Mouse (Mus musculus): ENCODE results near the gene Tlr5. TPM values are rescaled to one million over a fixed set of nuclear protein-coding genes. Genes with fewer than 3 reads are reported as not detected.

The Tlr5 gene
- polyA plus RNA-seq (2014; fragmentation: Nextera tagmentation; extraction: Ambion mirVana): 2.5 and 2.9 TPM in 2 replicates

DNA sequence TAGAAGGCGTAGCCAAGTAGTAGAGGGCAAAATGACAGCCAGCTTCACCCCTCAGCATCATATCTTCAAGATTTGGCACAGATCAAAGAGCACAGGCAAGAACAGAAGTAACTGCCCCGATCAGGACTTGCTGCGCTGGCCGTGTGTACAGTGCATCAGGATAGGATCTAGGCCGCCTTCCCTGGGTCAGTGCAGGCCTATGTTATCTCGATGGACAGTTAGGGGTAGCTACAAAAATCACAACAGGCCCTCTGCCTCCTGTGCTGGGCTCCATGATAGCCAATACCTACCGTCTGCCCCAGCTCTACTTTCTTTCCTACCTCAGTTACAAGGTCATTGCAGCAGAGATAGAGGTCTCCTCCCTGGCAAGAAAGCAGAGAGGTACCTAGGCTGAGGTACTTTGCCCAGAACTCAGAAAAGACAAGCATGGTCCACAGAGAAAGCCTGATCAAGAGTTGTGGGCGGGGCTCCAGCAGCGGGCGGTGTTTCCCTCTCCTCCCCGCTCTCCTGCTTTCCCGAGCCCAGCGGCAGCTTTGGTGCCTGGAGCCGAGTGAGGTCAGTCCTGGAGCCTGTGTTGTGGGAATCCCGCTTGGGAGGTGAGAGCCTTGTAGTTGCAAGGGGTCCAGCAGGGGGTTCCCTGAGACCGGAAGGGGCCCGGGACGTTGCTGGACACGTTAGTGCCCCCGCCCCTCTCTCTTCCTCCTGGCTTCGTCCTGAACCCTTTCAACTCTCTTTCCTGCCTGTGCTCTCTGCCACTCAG is at the start of gene Tlr5:
Gene Tlr5 (plus strand): TSS at position 502 of the 760 bp plus-strand sequence.
- Histone ChIP-seq H3K4me2 (replicated peaks; ENCODE audit: low read depth, low read length) (peak within 1 kb of the TSS; percentile 76), H3K9me3 (ENCODE audit: control insufficient read depth, low read depth, low read length) (no peaks in the 10 kb centered on the region), H3K36me3 (ENCODE audit: control insufficient read depth, insufficient read depth, low read length) (no peaks in the 10 kb centered on the region), H3K4me3 (ENCODE audit: low read depth, low read length) (peak within 1 kb of the TSS; percentile 42), H3K27ac (ENCODE audit: low read length) (no peak within 1 kb of the TSS; the same call in 1 of the 2 replicates), H3K27me3 (ENCODE audit: control insufficient read depth, insufficient read depth, low read length) (no peaks in the 10 kb centered on the region), H3K4me1 (ENCODE audit: control insufficient read depth, insufficient read depth, low read length) (peaks cover 19% of the 10 kb centered on the region; the same call in 1 of the 2 replicates), H3K9ac (replicated peaks; ENCODE audit: low read depth, low read length) (peak within 1 kb of the TSS; percentile 25; the same call in 1 of the 2 replicates)
- 18% methylated on average over 21 of the region's 21 CpGs for WGBS
- peak; percentile 71 for ATAC-seq (ENCODE audit: insufficient number of reproducible peaks, insufficient read depth, low FRiP score, low read depth)

DNA sequence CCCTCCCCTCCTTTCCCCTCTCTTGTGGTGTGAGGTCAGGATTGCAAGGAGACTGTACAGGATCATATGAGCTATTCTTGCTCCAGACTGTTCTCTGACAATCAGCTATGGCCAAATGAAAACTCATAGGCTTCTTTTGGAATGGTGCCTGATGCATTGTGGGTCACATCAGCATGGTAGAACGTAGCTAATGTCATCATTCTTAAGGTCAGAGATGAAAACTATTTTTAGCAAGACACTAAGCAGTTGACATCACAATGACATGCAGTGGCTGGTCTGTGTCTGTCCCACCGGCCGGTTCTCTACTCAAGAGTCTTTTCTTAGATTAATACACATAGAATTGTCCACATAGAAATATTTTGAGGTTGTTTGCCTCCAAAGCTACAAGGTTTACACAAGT is 48.9 kb upstream of the Tlr5 start:
- no peaks in the 10 kb centered on the region for H3K36me3 ChIP-seq (ENCODE audit: control insufficient read depth, insufficient read depth, low read length)
- no peak for ATAC-seq (ENCODE audit: insufficient number of reproducible peaks, insufficient read depth, low FRiP score, low read depth)
- 32% methylated on average over 3 of the region's 3 CpGs for whole genome bisulfite sequencing

DNA sequence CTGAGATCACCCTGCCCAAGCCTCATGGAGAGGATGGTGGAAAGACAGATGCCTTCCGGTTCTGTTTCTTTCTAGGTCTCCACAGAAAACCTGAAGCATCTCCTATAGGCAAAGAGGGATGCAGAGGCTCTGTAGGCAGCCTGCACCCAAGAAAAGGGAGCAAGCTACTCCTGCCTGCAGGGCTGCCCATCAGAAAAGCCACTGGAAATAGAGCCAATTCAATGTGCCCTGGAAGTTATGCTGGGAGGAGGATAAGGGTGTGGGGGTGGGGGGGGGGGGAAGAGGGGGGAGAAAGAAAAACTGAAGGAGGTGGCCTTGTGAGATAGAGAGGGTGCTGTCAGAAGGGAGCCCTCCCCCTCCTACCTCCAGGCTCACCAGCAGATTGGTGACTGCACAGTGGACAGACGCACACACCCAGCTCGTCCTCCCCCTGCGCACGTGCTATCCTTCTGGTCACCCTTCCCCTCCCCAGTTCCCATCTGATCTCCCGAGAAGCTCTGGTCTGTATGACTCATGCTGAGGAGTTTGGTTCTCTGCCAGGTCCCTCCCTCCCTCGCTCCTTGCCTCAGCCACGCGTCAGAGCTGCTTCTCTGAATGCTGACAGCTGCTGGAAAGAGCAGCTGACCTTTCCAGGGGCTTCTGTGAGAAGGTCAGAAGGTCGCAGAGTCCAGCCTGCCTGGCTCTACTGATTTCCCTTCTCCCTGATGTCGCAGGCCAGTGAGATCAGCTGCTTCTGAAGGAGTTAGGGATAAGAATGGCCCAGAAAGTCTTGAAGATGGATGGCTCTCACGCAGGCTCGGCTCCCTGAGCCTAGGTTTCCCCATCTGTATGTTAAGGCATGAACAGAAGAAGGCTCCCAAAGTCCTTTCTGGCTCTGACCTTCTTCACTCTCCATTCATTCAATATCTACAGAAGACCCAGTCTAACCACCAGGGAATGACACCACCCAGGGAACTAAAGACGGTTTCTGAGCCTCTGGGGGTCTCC is 46.2 kb upstream of the Tlr5 start:
- Histone ChIP-seq H3K9ac (replicated peaks; ENCODE audit: low read depth, low read length) (no peak overlapping the region), H3K4me1 (ENCODE audit: control insufficient read depth, insufficient read depth, low read length) (peaks cover 19% of the 10 kb centered on the region), H3K9me3 (ENCODE audit: control insufficient read depth, low read depth, low read length) (peaks cover 3% of the 10 kb centered on the region; the same call in 1 of the 2 replicates), H3K36me3 (ENCODE audit: control insufficient read depth, insufficient read depth, low read length) (no peaks in the 10 kb centered on the region), H3K4me2 (replicated peaks; ENCODE audit: low read depth, low read length) (peak overlapping the region; percentile 10; the same call in 1 of the 2 replicates), H3K4me3 (ENCODE audit: low read depth, low read length) (no peak overlapping the region), H3K27me3 (ENCODE audit: control insufficient read depth, insufficient read depth, low read length) (no peaks in the 10 kb centered on the region), H3K27ac (ENCODE audit: low read length) (peak overlapping the region; percentile 67; the same call in 1 of the 2 replicates)
- WGBS: 14% methylated on average over 14 of the region's 14 CpGs
- peak; percentile 91 for ATAC-seq (ENCODE audit: insufficient number of reproducible peaks, insufficient read depth, low FRiP score, low read depth)

More for the DNA sequence above, 48.9 kb upstream of the Tlr5 start:
- H3K27ac ChIP-seq (ENCODE audit: low read length): no peak overlapping the region
- no peak overlapping the region for H3K9ac ChIP-seq (replicated peaks; ENCODE audit: low read depth, low read length)
- H3K27me3 ChIP-seq (ENCODE audit: control insufficient read depth, insufficient read depth, low read length): no peaks in the 10 kb centered on the region
- peaks cover 19% of the 10 kb centered on the region for H3K4me1 ChIP-seq (ENCODE audit: control insufficient read depth, insufficient read depth, low read length)
- no peak overlapping the region for H3K4me3 ChIP-seq (ENCODE audit: low read depth, low read length)
- H3K4me2 ChIP-seq (replicated peaks; ENCODE audit: low read depth, low read length): no peak overlapping the region
- H3K9me3 ChIP-seq (ENCODE audit: control insufficient read depth, low read depth, low read length): no peaks in the 10 kb centered on the region

GRCm38 (mm10) chr1:182909066-182909465 is 45.5 kb upstream of the Tlr5 start:
- 64% methylated on average over 3 of the region's 3 CpGs for WGBS
- H3K4me2 ChIP-seq (replicated peaks; ENCODE audit: low read depth, low read length): 0 out of 2 replicates have a peak overlapping the region, but pooled peaks have one; percentile 10
- no peaks in the 10 kb centered on the region for H3K27me3 ChIP-seq (ENCODE audit: control insufficient read depth, insufficient read depth, low read length)
- no peak overlapping the region for H3K9ac ChIP-seq (replicated peaks; ENCODE audit: low read depth, low read length)
- no peaks in the 10 kb centered on the region for H3K36me3 ChIP-seq (ENCODE audit: control insufficient read depth, insufficient read depth, low read length)
- no peak overlapping the region for H3K4me3 ChIP-seq (ENCODE audit: low read depth, low read length)
- no peak for ATAC-seq (ENCODE audit: insufficient number of reproducible peaks, insufficient read depth, low FRiP score, low read depth)
- peak overlapping the region; percentile 67; the same call in 1 of the 2 replicates for H3K27ac ChIP-seq (ENCODE audit: low read length)
- H3K9me3 ChIP-seq (ENCODE audit: control insufficient read depth, low read depth, low read length): peaks cover 3% of the 10 kb centered on the region; the same call in 1 of the 2 replicates
- H3K4me1 ChIP-seq (ENCODE audit: control insufficient read depth, insufficient read depth, low read length): peaks cover 19% of the 10 kb centered on the region

GRCm38 (mm10) chr1:182909596-182909995 is 45.0 kb upstream of the Tlr5 start:
- Histone ChIP-seq H3K27me3 (ENCODE audit: control insufficient read depth, insufficient read depth, low read length) (no peaks in the 10 kb centered on the region), H3K27ac (ENCODE audit: low read length) (no peak overlapping the region), H3K36me3 (ENCODE audit: control insufficient read depth, insufficient read depth, low read length) (no peaks in the 10 kb centered on the region), H3K9me3 (ENCODE audit: control insufficient read depth, low read depth, low read length) (peaks cover 3% of the 10 kb centered on the region; the same call in 1 of the 2 replicates), H3K9ac (replicated peaks; ENCODE audit: low read depth, low read length) (no peak overlapping the region), H3K4me3 (ENCODE audit: low read depth, low read length) (no peak overlapping the region), H3K4me2 (replicated peaks; ENCODE audit: low read depth, low read length) (no peak overlapping the region), H3K4me1 (ENCODE audit: control insufficient read depth, insufficient read depth, low read length) (peaks cover 19% of the 10 kb centered on the region)
- ATAC-seq (ENCODE audit: insufficient number of reproducible peaks, insufficient read depth, low FRiP score, low read depth): no peak
- WGBS: 72% methylated on average over 5 of the region's 5 CpGs

DNA sequence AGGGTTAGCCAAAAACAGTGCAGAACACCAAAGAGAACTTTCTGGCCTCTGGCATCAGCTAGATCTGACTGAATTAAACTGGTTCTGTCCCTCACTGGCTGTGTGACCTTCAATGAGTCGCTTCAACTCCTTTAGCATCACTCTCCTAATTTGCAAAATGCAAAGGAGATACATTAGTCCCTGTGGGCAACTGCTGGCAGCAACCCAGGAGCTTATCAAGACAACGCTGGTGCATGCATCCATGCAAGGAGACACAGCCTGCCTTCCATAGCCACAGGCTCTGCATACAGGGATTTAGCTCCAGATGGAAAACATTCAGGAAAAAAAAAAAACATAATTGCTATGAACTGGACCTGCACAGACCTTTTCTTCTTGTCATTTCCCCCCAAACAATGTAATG is 42.0 kb upstream of the Tlr5 start:
- H3K4me2 ChIP-seq (replicated peaks; ENCODE audit: low read depth, low read length): no peak overlapping the region
- H3K9me3 ChIP-seq (ENCODE audit: control insufficient read depth, low read depth, low read length): peaks cover 3% of the 10 kb centered on the region; the same call in 1 of the 2 replicates
- WGBS: 83% methylated on average over 2 of the region's 2 CpGs
- no peak for ATAC-seq (ENCODE audit: insufficient number of reproducible peaks, insufficient read depth, low FRiP score, low read depth)
- H3K36me3 ChIP-seq (ENCODE audit: control insufficient read depth, insufficient read depth, low read length): no peaks in the 10 kb centered on the region
- no peaks in the 10 kb centered on the region for H3K27me3 ChIP-seq (ENCODE audit: control insufficient read depth, insufficient read depth, low read length)
- H3K27ac ChIP-seq (ENCODE audit: low read length): no peak overlapping the region
- H3K4me1 ChIP-seq (ENCODE audit: control insufficient read depth, insufficient read depth, low read length): peaks cover 14% of the 10 kb centered on the region
- H3K9ac ChIP-seq (replicated peaks; ENCODE audit: low read depth, low read length): no peak overlapping the region
- H3K4me3 ChIP-seq (ENCODE audit: low read depth, low read length): no peak overlapping the region

DNA sequence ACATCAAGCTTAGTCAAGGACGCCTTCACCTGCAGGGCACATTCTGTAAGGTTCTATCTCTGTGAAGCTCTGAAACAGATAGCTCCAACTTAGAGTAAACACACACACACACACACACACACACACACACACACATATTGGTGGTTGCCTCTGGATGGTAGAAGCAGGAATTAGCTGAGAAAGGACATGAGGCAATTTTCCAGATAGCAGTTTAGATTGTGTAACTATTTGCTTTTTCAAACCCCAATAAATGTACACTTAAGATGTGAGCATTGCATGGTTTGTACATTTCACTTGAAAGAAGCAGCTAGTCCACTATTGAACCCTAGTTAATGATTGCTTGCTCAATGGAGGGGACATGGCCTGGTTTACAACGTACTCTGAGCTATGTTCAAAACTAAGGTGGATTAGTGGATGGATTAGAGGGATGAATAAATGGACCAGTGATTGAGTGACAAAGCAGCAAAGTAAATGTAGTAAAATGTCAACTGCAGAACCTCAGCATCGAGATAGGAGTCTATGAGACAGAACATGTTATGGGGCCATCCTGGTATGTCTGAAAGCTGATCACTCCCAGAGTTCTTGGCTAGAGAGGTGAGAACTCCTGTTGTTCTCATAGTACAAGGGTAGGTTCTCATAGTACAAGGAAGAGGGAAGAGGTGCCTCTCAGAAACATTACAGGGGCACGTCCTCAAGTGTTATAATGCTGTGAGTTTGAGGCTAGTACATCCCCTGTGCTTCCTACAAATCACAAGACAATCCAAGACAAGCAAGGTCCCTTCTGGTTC is 40.3 kb upstream of the Tlr5 start:
- Histone ChIP-seq H3K9ac (replicated peaks; ENCODE audit: low read depth, low read length) (no peak overlapping the region), H3K4me3 (ENCODE audit: low read depth, low read length) (no peak overlapping the region), H3K4me2 (replicated peaks; ENCODE audit: low read depth, low read length) (no peak overlapping the region), H3K27ac (ENCODE audit: low read length) (no peak overlapping the region), H3K4me1 (ENCODE audit: control insufficient read depth, insufficient read depth, low read length) (no peaks in the 10 kb centered on the region), H3K9me3 (ENCODE audit: control insufficient read depth, low read depth, low read length) (peaks cover 3% of the 10 kb centered on the region; the same call in 1 of the 2 replicates), H3K27me3 (ENCODE audit: control insufficient read depth, insufficient read depth, low read length) (no peaks in the 10 kb centered on the region), H3K36me3 (ENCODE audit: control insufficient read depth, insufficient read depth, low read length) (no peaks in the 10 kb centered on the region)
- 0 out of 2 replicates have a peak, but pooled peaks have one; percentile 61 for ATAC-seq (ENCODE audit: insufficient number of reproducible peaks, insufficient read depth, low FRiP score, low read depth)
- 61% methylated on average over 4 of the region's 4 CpGs for WGBS

Measured in stomach, embryonic 14.5 days (tissue).